Mouse (Mus musculus): Measurements from ENCODE around the gene Mob4. TPM values are rescaled to one million over a fixed set of nuclear protein-coding genes. Genes with fewer than 3 reads are reported as not detected.

The Mob4 gene
- total RNA-seq, 2 experiments from 2014 or later, result 45.8 to 48.8 TPM

GRCm38 (mm10) chr1:55186592-55187210 lies 55.7 kb downstream of the Mob4 start:
- DNase-seq, result no peak

DNA sequence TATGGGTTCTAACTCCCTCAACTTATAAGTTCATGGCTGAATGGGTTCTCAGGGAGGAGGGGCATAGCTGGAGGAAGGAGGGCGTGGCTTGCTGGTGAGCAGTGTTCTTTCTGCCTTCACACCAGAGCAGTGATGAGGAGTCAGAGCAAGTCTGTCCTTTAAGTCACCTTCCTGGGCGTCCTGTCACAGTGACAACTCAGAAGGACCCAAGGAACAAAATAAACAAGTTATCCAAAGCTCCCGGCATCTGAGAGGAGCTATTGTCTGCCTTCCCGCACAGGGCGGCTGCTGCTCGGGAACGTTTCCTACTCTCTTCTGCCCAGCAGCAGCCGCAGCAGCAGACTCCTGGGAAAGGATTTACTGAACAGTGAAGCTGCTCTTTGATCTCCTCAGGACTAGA lies 61.0 kb downstream of the Mob4 start:
- DNase-seq, result no peak

GRCm38 (mm10) chr1:55192824-55193223 lies 61.8 kb downstream of the Mob4 start:
- DNase-seq, result peak; percentile 65

- DNase-seq, result peak; percentile 79
These were observed 62.3 kb downstream of the Mob4 start for GRCm38 (mm10) chr1:55193316-55193715.

DNA sequence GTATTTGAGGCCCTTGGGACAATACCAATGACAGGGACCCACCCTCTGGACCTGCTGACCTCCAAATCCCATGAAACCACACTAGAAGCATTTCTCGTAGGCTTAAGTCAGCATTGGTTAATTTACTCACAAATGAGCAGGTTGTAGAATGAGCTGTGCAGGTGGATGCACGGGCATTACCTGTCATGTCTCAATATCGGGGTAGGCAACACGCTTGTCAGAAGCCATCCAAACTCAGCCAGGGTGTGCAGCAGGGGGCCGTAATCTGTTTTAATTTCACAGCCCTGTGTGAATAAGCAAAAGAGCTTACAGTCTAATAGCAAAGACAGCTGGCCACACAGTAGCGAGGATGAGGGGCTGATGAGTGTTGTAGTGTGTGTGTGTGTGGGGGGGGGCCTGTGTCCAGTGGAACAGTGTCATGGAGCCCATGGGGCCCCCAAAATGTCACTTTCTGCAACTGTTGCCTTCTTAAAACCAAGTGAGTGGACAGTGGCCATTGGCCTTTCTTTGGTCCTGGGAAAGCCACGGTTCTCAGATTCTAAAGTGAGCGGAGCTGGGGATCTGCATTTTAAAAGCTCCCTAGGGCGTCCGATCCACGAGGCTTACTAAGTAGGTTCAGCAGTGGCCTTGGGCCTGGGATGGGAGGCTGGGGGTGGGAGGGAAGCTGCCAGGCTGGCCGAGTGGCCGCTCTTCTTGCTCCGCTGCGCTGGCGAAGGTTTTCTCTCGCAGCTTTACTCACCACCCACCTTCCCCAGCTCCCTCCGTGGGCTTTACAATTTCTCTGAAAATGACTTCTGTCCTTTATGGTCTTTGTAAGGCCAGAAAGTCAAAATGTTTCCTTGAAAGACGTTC lies 63.3 kb downstream of the Mob4 start:
- no peak for DNase-seq

DNA sequence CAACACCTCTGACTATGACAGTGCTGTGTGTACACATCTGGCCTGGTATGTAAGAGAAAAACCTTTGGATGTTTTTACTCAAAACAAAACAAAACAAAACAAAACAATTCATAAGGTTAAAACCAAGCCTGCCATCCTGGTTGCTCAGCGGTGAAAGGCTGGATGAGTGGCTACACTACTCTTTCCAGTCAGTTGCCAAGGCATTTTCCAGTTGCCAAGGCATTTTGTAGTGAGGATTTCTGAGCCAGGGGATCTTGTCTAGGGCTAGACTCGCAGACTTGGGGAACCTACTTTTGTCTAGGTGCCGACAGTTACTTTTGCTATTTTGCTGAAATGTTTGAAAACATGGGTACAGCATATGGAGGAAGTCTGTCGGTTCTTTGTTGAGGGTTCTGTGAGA lies 64.0 kb downstream of the Mob4 start:
- DNase-seq, result no peak

- no peak for DNase-seq
These were observed 65.4 kb downstream of the Mob4 start for GRCm38 (mm10) chr1:55196327-55197003.

GRCm38 (mm10) chr1:55198719-55199118 lies 67.7 kb downstream of the Mob4 start:
- no peak for DNase-seq

- peak; percentile 70 for DNase-seq
These were observed 71.1 kb downstream of the Mob4 start for GRCm38 (mm10) chr1:55201850-55202752.

Other genes with a start within 250 kb of the Mob4 start
- 10 to 100 TPM; 18.0 to 20.9 TPM for gene Ankrd44, start 204.8 kb upstream of the Mob4 start, total RNA-seq (2021)
- gene Sf3b1, start 103.8 kb upstream of the Mob4 start, total RNA-seq (2021), result 100 to 1,000 TPM; 130 to 143 TPM
- gene Coq10b, start 78.5 kb upstream of the Mob4 start, total RNA-seq (2021), result 10 to 100 TPM; 36.7 to 37.6 TPM
- gene Hspe1, start 43.1 kb upstream of the Mob4 start, total RNA-seq (2021), result 100 to 1,000 TPM; 142 to 148 TPM
- gene Hspd1, start 43.0 kb upstream of the Mob4 start, total RNA-seq (2021), result 100 to 1,000 TPM; 363 to 379 TPM
- gene Rftn2, start 95.6 kb downstream of the Mob4 start, total RNA-seq (2021), result 10 to 100 TPM; 13.7 to 15.0 TPM
- 1 to 10 TPM; 5.1 to 5.5 TPM for gene Mars2, start 105.9 kb downstream of the Mob4 start, total RNA-seq (2021)
- under 1 TPM in 1 of 2 experiments, not detected in 1; 0.36 TPM for gene Boll, start 232.2 kb downstream of the Mob4 start, total RNA-seq (2021)

Measured in heart, postnatal 4 days (tissue).